Mouse (Mus musculus): Measurements from ENCODE around the gene Olfr1241. TPM values are rescaled to one million over a fixed set of nuclear protein-coding genes. Genes with fewer than 3 reads are reported as not detected.

Gene Olfr1241
- not detected for total RNA-seq (2021)

- DNase-seq (ENCODE audit: low spot score in 2 of 2) = no peak
- intact Hi-C loops (cut with DNase I) = no loop called here
Observed at GRCm38 (mm10) chr2:89487026-89487425, at the start of gene Olfr1241. Gene Olfr1241 (minus strand): TSS chr2:89487126.

GRCm38 (mm10) chr2:89531387-89531786 lies 44.5 kb upstream of the Olfr1241 start, which contains the start of gene Olfr1243:
Gene Olfr1243 (minus strand): TSS chr2:89531487.
- no peak for DNase-seq (ENCODE audit: low spot score in 2 of 2)
- intact Hi-C loops (cut with DNase I) = no loop called here

- DNase-seq (ENCODE audit: low spot score in 2 of 2) = no peak
- intact Hi-C loops (cut with DNase I) = no loop called here
Observed at GRCm38 (mm10) chr2:89498235-89498634, 11.3 kb upstream of the Olfr1241 start, which contains the start of gene Olfr1242. Gene Olfr1242 (minus strand): TSS chr2:89498335.

- intact Hi-C loops (cut with DNase I) = no loop called here
- no peak for DNase-seq (ENCODE audit: low spot score in 2 of 2)
Observed at GRCm38 (mm10) chr2:89442900-89443299, 44.0 kb downstream of the Olfr1241 start, which contains the start of gene Olfr1240. Gene Olfr1240 (minus strand): TSS chr2:89443000.

Other genes with a start within 250 kb of the Olfr1241 start
- not detected for gene Olfr1228, start 233.1 kb downstream of the Olfr1241 start, total RNA-seq (2021)
- not detected for gene Olfr1229, start 199.1 kb downstream of the Olfr1241 start, total RNA-seq (2021)
- gene Olfr1230, start 189.9 kb downstream of the Olfr1241 start, total RNA-seq (2021) = not detected
- not detected for gene Olfr1231, start 180.1 kb downstream of the Olfr1241 start, total RNA-seq (2021)
- gene Olfr1232, start 157.5 kb downstream of the Olfr1241 start, total RNA-seq (2021) = not detected
- not detected for gene Olfr1233, start 144.7 kb downstream of the Olfr1241 start, total RNA-seq (2021)
- not detected for gene Olfr1234, start 122.3 kb downstream of the Olfr1241 start, total RNA-seq (2021)
- not detected for gene Olfr1238, start 77.5 kb downstream of the Olfr1241 start, total RNA-seq (2021)
- not detected for gene Olfr1239, start 66.7 kb downstream of the Olfr1241 start, total RNA-seq (2021)
- not detected for gene Olfr1240, start 44.1 kb downstream of the Olfr1241 start, total RNA-seq (2021)
- not detected for gene Olfr1242, start 11.2 kb upstream of the Olfr1241 start, total RNA-seq (2021)
- gene Olfr1243, start 44.4 kb upstream of the Olfr1241 start, total RNA-seq (2021) = not detected
- not detected for gene Olfr1245, start 91.3 kb upstream of the Olfr1241 start, total RNA-seq (2021)
- not detected for gene Olfr1246, start 106.0 kb upstream of the Olfr1241 start, total RNA-seq (2021)
- gene Olfr1247, start 127.0 kb upstream of the Olfr1241 start, total RNA-seq (2021) = under 1 TPM in 1 of 2 experiments, not detected in 1; 0.14 TPM
- not detected for gene Olfr1248, start 131.1 kb upstream of the Olfr1241 start, total RNA-seq (2021)
- not detected for gene Olfr1249, start 147.9 kb upstream of the Olfr1241 start, total RNA-seq (2021)
- gene Olfr1250, start 174.3 kb upstream of the Olfr1241 start, total RNA-seq (2021) = not detected
- gene Olfr1251, start 184.8 kb upstream of the Olfr1241 start, total RNA-seq (2021) = not detected
- gene Olfr1252, start 237.9 kb upstream of the Olfr1241 start, total RNA-seq (2021) = not detected